Mouse (Mus musculus) thymus, adult 18-20 months (tissue): Measurements from ENCODE around the gene Spata17.

Experiments
- DNase-seq, 2 experiments: peaks; one replicate each; pipeline ENCODE4 v3.0.0; 2022; ENCODE audit warnings: mixed read lengths in 2 of 2

Spata17 gene

DNA sequence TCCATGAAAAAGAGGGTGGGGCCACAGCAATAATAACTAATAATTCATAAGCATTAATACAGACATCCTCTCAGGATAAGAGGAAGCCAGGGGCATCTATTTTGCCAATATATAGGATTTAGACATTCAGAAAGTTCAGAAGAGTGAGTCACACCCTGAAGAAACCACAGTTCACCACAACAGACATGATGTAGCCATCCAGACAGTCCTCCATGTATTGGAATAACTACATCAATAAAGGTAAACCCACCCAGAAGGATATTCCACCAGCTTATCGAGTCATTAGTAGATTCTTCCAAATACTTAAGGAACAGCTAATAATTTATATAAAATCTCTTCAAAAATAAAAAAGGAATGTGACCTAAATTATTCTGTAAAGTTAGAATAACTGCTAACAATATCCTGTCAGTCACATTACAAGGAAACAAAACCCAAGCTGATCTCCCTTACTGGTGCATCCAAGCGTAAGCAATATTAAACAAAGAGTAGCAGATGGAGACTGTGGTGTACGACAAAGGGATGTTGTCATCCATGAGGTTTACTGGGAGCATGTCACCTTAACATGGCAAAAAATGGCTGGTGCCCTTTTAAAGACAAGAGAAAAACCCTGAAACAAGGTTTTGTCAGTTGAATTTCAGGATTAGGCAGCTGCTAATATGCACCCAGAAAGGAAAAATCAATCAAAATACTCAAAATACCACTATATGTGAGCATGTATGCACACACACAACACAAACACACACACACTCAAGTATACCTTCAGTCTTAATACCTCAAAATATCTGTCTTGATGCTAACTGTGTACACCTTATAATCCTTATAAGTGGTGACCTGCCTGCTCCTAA, 138.8 kb downstream of the Spata17 start:
- no peak for DNase-seq

DNA sequence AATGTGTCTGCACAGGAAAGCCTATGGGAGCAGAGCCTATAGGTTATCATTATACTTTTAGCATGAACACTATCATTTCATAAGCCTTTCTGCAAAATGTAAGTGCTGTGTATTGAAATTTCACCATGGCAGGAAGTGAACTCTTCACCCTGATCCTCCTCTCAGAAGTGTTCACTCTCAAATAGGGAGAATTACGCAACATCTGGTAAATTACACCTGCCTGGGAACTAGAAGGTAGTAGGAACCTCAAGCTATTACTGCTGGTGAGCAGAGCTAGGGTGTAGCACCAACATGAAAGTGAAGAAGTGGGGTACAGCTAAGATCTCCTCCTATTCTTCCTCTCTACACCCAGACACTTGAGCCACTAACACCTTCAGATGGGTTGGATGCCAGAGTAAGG, 155.4 kb downstream of the Spata17 start:
- no peak for DNase-seq

DNA sequence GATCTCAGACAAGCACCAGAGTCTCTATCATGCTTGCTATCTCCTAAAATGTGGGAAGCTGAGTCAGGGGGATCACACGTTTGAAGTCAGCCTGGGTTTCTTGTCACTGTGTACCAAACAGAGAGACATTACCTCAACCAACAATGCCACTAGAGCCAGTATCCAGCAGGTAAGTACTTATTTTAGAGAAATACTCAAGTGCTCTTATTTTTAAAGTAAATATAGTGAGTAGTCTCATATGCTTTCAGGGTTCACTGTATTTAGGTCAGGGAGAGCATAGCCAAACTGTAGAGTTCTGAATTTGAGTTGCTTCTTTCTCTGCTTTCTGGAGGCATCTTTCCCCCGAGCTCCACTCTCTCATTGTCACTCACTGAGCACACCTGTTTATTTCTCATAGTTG, 160.9 kb downstream of the Spata17 start:
- DNase-seq, result no peak

DNA sequence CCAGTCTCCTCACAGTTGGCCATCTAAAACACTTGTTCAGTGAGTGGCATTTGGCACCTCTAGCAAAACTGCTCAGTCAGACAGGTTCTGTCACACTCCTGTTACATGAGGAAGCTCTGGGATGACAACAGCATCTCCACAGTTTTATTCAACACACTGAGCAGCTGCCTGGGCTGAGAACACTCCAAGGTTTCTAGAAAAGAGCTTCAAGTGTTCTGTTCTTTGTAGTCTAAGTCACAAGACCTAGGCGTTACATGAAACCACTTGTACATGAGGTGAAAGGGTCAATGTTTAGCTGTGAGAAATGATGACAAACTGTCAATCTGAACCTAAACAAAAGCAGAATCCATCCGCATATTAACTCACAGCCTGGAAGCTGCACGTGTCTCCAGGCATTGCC, 161.4 kb downstream of the Spata17 start:
- no peak for DNase-seq

DNA sequence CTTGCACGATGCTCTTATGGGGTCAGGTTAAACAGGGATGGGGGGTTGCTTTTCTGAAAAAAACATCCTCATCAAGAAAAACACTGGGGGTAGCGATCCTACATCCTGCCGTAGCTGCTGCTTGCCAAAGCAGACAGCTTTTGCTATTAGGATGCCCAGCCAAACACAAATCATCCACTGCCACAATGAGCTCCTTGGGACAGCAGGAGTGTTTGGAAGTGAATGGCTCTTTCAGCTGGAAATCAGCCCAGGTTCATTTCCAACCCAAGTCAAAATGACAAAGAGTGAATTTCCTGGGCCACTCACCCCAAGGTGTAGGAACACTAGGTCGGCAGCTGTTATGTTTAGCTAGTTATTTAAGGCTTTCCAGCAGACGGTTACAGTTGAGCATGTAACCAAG, 162.7 kb downstream of the Spata17 start:
- DNase-seq, result no peak

DNA sequence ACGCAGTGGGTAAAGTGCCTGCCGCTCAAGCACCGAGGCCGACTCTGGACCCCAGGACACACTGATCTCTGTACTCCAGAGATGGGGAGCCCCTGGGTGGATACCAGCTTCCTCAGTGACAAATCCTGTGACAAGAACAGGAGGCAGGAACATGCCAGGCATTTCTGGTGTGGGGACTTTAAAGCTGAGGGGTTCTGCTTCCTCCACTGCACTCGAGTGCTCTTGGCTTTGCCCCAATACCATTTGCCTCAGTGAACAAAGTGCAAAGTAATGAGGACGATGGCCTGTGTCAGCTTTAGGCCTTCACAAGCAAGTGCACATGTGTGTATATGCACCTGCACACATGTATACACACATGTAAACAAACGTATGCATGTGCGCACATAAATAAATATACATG, 164.0 kb downstream of the Spata17 start:
- no peak for DNase-seq

DNA sequence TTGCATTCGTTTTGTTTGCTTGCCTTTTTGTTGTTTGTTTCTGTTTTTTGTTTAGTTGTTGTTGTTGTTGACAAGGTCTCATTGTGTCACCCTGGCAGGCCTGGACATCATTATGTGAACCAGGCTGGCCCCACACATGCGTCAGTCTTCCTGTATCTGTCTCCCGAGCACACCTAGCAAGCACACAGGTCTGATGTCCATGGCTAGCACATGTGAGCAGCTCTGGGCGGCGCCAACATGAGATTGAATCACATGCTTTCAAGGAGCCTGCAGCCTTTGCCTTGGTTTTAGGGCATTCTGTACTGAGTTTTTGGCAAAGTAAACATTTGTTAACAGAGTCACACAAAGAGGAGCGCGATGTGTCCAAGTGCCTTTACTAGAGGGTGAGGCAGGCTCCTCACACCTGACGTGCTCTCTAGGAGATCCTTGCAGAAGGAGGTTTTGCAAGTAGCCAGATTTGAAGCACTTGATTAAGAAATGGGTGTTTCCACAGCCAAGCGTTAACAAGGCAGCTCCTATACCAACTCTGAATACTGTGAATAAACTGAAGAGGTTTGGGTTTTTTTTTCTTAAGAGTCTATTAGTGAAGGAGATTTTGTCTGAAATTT, 166.5 kb downstream of the Spata17 start:
- no peak for DNase-seq

DNA sequence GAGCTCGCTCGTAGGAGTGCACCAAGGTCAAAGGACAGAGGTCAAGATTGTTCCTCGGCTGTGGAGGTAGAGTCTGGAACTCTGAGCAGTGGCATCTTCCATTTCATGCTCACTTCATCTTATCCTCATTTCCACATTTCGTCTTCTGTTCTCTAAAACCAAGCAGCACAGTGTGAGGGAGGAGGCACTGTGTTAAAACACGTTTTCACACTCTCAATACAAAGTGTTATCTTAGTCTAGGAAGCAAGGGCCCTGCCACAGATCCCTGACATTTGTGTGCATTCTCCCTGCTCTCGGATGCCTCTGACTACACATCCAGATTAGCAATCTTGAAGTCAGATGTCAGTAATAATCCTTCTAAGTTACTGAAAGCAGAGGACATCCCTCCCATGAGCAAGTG, 170.5 kb downstream of the Spata17 start:
- DNase-seq, result no peak

DNA sequence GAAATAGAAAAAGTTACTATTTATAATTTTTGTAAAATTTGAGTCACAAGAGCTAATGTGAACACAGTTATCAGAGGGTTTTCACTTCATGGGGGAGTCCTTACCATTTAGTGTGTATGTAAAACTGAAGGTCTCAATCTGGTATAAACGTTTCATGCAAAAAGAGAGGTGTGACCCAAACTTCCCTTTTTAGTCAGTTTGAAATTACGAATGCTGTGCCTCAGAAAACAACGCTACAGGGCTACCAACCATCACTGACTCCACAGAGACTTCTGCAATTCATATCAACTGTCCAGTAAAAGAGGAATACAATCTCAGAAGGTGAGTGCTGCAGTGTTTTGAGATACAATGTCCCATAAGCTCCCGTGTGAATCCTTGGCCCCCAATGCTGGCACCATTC, 175.5 kb downstream of the Spata17 start:
- DNase-seq, result no peak

DNA sequence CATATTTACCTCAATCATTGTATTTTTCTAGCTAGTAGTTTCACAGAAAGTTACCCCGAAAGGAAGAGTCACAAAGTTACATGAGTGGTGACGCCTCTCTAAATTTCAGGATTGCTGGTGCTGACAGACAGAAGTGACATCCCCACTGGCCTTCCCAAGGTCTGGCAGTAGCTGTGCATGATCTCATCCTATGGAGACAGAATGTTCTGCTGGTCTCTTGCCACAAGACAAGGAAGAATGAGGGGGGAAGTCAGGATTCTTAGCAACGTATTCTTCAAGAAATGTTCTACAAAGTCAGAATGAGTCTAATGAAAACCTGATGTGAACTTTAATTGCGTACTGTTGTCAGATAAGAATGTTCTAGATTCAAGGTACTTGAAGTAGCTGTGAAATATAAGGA, 179.5 kb downstream of the Spata17 start:
- no peak for DNase-seq

DNA sequence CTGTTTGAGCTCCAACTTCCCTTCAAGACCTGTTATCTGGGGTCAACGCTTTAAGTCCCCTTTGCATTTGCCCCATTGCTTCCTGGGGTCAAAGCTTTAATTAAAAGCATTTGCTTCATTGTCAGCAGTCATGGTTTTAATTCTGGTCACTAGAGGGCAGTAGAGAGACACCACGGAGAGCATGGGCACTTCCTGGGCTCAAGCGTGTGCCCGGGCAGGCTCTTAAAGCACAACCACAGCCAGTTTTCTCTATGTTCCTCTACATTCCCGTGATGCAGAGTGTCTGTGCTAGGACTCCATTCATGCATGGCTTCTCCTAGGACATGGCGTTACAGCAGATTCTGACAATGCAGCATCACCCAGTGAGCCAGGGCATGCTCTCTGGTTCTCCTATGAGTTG, 183.5 kb downstream of the Spata17 start:
- no peak for DNase-seq

DNA sequence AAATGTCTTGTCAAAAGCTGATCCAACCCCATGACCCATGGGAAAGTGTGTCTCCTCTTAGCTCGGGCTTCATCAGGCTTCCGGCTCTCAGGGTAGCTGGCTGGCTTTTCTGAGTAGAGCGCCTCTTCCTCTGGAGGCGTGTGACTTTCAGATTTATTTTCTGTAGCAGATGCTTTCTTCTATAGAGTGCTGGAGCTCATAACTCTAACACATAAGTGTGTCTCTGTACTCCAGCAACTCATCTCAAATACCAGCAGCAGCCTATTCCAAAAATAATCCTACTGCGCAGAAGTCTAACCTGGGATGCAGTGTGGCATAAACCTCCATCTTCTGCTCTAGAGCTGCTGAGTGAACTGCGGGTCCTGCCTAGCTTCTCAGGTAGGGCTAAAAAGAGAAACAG, 186.4 kb downstream of the Spata17 start:
- no peak for DNase-seq

DNA sequence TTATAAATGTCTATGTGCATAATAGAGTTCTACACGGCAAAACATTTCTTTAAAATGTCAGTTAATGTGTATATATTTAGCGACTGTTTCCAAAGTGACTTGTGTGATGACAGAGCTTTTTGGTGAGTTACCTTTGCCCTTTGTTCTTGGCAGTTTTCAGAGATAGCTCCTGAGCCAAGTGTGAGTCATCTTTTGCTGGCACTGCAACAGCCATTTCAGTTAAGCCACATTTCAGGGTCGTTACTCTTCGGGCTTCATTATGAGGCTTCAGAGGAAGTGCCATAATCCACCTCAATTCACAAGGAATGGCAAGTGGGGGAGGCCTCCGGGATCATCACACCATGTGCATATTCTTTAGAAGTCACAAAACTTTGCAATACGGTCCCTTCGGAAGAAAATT, 195.3 kb downstream of the Spata17 start:
- no peak for DNase-seq

DNA sequence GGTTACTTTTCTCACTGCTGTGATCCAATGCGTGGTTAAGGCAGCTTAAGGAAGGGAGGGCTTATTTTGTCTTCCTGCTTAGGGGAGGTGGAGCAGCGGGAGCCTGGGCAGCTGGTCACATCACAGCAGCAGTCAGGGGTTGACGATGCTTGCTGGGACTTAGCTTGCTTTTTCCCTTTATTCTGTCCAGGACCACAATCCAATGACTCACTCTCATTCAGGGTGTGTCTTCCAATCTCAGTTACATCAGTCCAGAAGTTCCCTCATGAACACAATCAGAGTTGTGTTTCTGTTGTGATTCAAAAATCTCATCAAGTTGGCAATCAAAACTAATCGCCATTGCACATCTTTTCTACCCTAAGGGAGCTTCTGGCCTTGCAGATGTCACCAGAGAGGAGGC, 199.1 kb downstream of the Spata17 start:
- no peak for DNase-seq

DNA sequence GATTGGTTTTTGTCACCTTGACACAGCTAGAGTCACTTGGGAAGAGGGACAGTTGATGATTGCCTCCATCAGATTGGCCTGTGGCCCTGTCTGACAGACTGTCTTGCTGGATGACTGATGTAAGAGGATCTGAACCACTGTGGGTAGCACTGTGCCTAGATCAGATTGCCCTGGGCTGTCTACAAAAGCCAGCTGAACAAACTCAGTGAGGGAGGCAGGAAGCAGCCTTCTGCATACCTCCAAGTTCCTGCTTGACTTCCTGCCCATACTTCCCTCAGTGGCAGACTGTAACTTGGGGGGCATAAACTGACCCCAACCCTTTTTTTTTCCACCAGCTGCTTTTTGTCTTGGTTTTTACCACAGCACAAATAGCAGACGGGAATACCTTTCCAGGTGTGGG, 199.6 kb downstream of the Spata17 start:
- no peak for DNase-seq

DNA sequence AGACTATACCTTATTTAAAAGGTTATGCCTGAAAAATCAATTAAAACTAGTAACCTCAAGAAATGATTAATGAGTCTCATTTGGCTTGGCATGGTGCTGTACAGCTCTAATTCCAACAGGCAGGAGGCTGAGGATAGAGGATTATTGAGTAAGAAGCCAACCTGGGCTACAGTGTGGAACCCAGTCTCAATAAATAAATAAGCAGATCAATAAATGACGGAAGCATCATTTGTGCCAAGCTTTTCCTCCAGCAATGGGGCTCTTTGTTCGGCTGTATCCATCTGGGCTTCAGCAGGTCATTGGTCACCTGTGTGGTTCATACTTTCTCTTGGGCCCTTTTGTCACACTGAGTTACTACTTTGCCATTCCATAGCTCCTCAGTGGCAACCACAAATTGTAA, 201.1 kb downstream of the Spata17 start:
- no peak for DNase-seq

DNA sequence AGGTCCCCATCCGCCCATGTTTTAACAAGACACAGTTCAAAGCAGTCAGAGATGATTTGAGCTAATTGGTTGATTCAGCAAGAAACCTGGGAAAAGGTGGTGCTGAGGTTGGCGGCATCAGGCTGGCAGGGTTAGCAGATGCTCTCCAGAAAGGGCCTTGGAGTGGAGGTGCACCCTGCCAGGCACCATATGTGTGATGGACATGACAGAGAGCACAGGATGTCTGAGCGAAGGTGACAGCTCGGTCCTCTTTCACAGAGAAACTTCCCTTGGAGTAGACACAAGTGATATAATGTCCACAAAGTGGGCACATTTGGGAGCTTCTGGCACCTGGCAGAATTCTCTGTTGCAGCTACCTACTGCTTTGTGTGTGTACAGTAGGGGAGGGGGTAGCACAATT, 203.7 kb downstream of the Spata17 start:
- DNase-seq, result no peak

DNA sequence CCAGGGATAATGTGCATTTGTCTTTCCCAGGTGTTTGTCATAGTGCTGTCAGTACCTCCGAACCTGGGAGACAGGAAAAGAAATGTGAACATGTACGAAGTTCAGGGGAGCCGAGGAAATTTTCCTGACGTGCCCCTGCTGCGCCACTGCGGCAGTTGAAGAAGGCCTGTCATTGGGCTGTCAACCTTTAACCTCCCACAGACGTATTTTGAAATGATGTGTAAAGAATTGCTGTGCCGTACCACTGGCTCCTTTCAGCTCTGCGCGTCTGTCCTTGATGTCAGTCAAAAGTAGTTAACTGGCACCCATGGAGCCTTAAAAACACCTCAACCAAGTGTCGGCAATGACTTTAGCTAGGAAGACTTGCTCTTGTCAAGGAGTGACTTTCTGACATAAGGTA, 205.2 kb downstream of the Spata17 start:
- no peak for DNase-seq

DNA sequence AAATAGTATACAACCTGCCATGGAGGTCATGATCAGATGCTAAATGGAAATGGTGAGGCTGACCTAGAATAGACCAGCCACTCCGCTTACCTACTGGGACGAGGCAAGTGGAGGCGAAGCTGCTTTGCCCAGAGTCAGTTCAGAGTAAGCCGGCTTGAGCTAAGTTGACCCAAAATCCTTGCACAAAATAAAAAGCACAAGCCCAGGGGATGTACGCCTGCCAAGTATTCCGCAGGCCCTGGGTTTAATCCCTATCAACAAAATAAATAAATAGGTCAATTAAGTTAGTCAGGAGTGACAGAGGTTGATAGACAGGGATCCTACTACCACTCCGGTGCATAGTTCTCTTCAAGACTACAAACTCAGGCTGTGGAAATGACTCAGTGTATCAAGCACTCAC, 207.0 kb downstream of the Spata17 start:
- no peak for DNase-seq

DNA sequence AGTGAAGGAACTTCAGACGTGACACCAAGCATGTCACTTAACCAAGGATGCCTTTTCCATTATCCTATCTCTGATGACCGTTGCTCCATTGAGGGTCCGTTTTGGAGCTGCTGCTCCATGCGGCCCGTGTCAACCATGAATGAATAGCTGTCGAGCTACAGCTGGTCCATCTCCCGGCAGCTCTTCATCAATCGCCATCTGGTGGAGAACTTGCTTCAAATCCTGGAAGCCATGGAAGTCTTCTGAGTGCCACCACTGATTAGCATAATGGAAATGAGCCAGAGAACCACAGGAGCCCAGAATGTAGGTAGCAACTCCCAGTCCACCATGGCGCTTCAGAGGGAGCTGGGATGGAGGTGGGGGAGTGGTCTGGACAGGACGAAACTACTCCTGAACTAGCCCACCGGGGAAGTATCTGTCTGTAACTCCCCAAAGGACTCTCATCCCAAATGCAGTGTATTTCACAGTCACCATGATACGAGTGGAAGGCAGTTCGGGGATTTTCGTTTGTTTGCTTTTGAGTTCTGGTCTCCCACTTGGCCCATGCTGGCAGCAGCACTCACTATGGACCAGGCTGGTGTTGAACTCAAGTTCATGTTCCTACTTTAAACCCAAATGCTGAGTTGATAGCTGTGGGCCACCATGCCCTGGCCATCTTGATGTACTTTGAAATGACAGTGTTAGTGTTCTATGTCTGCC, 208.9 kb downstream of the Spata17 start:
- DNase-seq, result no peak

DNA sequence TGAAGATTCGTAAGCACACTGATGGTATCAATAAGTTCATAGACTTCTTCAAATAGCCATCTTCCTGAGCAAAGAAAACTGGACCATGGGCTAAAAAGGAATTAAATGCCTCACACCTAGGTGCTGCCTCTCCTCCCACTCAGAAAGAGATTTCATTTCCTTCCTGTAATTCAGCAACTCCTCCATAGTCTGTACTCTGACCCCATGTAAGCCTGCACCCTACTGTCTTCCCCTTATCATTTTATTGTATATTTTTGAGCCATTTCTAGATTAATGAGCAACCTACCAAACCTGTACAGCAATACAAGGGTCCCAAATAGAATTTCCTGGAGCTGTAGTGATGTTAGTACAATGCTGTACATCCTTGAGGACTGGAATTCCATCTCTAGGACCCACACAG, 211.0 kb downstream of the Spata17 start:
- DNase-seq, result no peak

DNA sequence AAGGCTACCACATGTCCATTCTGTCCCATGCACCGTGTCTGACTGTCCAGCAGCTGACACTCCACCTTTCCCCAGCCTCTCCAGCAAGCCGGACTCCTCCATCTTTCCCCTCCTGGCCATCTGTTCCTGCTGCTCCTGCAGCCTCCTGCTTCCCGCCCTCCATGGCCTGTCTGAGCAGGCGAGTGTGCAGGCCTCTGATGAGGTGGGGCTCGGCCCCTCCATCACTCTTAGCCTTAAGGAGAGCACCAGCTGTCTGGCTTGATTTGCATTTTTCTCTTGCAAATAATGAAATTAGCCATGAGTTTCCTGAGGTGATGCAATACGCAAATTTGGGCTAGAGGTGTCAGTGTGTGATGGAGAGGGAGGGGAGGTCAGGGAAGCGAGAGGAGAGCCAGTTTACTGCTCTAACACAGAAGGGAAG, 211.8 kb downstream of the Spata17 start:
- no peak for DNase-seq

DNA sequence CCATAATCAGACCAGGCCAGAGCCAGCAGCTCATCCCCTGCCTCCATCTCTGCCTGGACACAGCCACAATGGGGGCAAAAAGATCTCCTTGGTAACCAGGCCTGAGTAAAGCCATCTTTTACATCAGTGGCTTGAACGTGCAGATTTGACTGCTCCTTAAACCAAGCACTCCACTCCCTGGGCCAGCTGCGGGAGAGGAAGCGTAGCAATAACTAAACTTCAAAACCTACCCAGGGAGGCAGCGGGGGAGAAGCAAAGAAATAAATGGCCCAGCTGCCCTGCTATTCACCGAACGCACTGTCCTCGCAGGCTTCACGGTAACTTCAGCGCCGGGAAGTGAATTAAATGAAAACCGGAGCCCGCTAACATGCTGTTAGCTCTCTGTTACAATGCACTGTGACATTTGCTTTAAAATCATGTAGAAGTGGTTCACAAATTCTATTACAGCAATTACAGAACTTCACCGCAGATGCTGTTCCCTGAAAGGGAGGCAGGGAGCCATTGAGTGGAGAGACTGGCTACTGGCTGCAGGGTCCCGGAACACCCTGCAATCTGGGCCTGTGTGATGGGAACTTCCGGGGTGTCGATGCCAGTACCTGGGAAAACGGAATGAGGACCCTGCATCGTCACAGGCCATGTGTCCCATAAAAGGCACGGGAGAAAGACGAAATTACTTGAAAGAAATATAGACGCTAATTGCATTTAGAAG, 217.5 kb downstream of the Spata17 start:
- no peak for DNase-seq
